Mouse (Mus musculus) neutrophil, adult 59 days (primary cell): Measurements from ENCODE around the gene Ost4. TPM values are rescaled to one million over a fixed set of nuclear protein-coding genes. Genes with fewer than 3 reads are reported as not detected.

Experiments
- total RNA-seq, 2 experiments: library from RNA; stranded (reverse); gene quantifications; 1 replicate in 1 of 2; 2 replicates in 1 of 2; pipeline ENCODE4 v1.2.4; 2023

Gene Ost4
- total RNA-seq: 100 to 1,000 TPM; 134 to 146 TPM

GRCm38 (mm10) chr5:30907413-30908059 is at the start of gene Ost4:
TSS of gene Ost4 (minus strand) at chr5:30907788.

GRCm38 (mm10) chr5:30944956-30945781 is 37.6 kb upstream of the Ost4 start, which contains the start of gene Cgref1:
TSS of gene Cgref1 (minus strand) at chr5:30945591.

GRCm38 (mm10) chr5:30921256-30922033 is 13.9 kb upstream of the Ost4 start, which contains the start of gene Khk:
TSS of gene Khk (plus strand) at chr5:30921431.

GRCm38 (mm10) chr5:30913060-30913841 is 5.7 kb upstream of the Ost4 start, which contains the start of gene Emilin1:
TSS of gene Emilin1 (plus strand) at chr5:30913402.

GRCm38 (mm10) chr5:30888337-30889087 is 19.1 kb downstream of the Ost4 start, which contains the start of gene Agbl5:
TSS of gene Agbl5 (plus strand) at chr5:30888694.

GRCm38 (mm10) chr5:30867712-30868111 is 39.9 kb downstream of the Ost4 start, which contains the start of gene Tmem214:
TSS of gene Tmem214 (plus strand) at chr5:30868012.

Other genes with a start within 250 kb of the Ost4 start
- gene Cenpa, start 241.0 kb downstream of the Ost4 start, total RNA-seq: 100 to 1,000 TPM; 127 to 133 TPM
- not detected for gene Dpysl5, start 196.2 kb downstream of the Ost4 start, total RNA-seq
- 1 to 10 TPM; 2.1 to 2.2 TPM for gene Mapre3, start 93.1 kb downstream of the Ost4 start, total RNA-seq
- 10 to 100 TPM; 26.1 to 28.0 TPM for gene Tmem214, start 39.8 kb downstream of the Ost4 start, total RNA-seq
- gene Agbl5, start 19.1 kb downstream of the Ost4 start, total RNA-seq: 1 to 10 TPM; 6.7 to 7.0 TPM
- gene Emilin1, start 5.6 kb upstream of the Ost4 start, total RNA-seq: 10 to 100 TPM; 30.1 to 37.7 TPM
- gene Khk, start 13.6 kb upstream of the Ost4 start, total RNA-seq: 10 to 100 TPM; 31.5 to 33.0 TPM
- not detected for gene Cgref1, start 37.8 kb upstream of the Ost4 start, total RNA-seq
- 100 to 1,000 TPM; 319 to 353 TPM for gene Preb, start 52.6 kb upstream of the Ost4 start, total RNA-seq
- not detected for gene Tcf23, start 60.9 kb upstream of the Ost4 start, total RNA-seq
- gene Atraid, start 140.5 kb upstream of the Ost4 start, total RNA-seq: 10 to 100 TPM; 17.9 to 23.8 TPM
- 1 to 10 TPM; 2.4 to 3.2 TPM for gene Slc5a6, start 141.1 kb upstream of the Ost4 start, total RNA-seq
- gene Cad, start 147.0 kb upstream of the Ost4 start, total RNA-seq: 10 to 100 TPM; 17.6 to 19.8 TPM
- gene Dnajc5g, start 198.5 kb upstream of the Ost4 start, total RNA-seq: not detected
- not detected for gene Slc30a3, start 200.4 kb upstream of the Ost4 start, total RNA-seq
- not detected for gene Trim54, start 208.9 kb upstream of the Ost4 start, total RNA-seq
- gene Ucn, start 231.0 kb upstream of the Ost4 start, total RNA-seq: not detected
- 10 to 100 TPM in 1 of 2 experiments, 1 to 10 TPM in 1; 8.7 to 11.5 TPM for gene Mpv17, start 246.5 kb upstream of the Ost4 start, total RNA-seq